Mouse (Mus musculus) hindbrain, postnatal 0 days (tissue): Measurements from ENCODE around the gene Cubn. TPM values are rescaled to one million over a fixed set of nuclear protein-coding genes. Genes with fewer than 3 reads are reported as not detected.

Source experiments
- ATAC-seq: fragments of 200-750 bp; cut with Nextera tagmentation; 2 replicates; pipeline ENCODE4 v1.8.0; 2017; ENCODE audit warnings: mild to moderate bottlenecking, moderate TSS enrichment, moderate library complexity
- DNase-seq: peaks from one replicate; pipeline ENCODE4 v3.0.0-alpha.2; 2015; ENCODE audit warnings: low spot score
- H3K27ac ChIP-seq: fragments of 300-500 bp; sonication (generic); 2 replicates; pipeline ENCODE4 v1.5.1; 2014; ENCODE audit warnings: mild to moderate bottlenecking
- H3K27me3 ChIP-seq: fragments of 300-500 bp; sonication (generic); 2 replicates; pipeline ENCODE4 v1.6.1; 2014; ENCODE audit warnings: low read length, mixed read lengths; ENCODE audit not compliant: insufficient read depth
- H3K36me3 ChIP-seq: fragments of 300-500 bp; sonication (generic); 2 replicates; pipeline ENCODE4 v1.6.1; 2014; ENCODE audit warnings: low read length, mixed read lengths; ENCODE audit not compliant: insufficient read depth
- H3K4me1 ChIP-seq: fragments of 300-500 bp; sonication (generic); 2 replicates; pipeline ENCODE4 v1.6.1; 2014; ENCODE audit warnings: antibody characterized with exemption, low read length, mixed read lengths; ENCODE audit not compliant: insufficient read depth
- H3K4me2 ChIP-seq: fragments of 300-500 bp; sonication (generic); 2 replicates; pipeline ENCODE4 v1.6.1; 2014; ENCODE audit warnings: low read depth, mild to moderate bottlenecking, low read length, moderate library complexity, mixed read lengths
- H3K4me3 ChIP-seq: fragments of 300-500 bp; sonication (generic); 2 replicates; pipeline ENCODE4 v1.5.1; 2014; ENCODE audit warnings: low read length
- H3K9ac ChIP-seq: fragments of 300-500 bp; sonication (generic); replicated peaks from 2 replicates; pipeline ENCODE4 v1.6.1; 2014; ENCODE audit warnings: mild to moderate bottlenecking, low read length, moderate library complexity, mixed read lengths
- H3K9me3 ChIP-seq: fragments of 300-500 bp; sonication (generic); 2 replicates; pipeline ENCODE4 v1.6.1; 2016; ENCODE audit warnings: low read length, mixed read lengths
- CTCF ChIP-seq: IDR thresholded peaks from 2 replicates; pipeline ENCODE4 v1.5.1; 2016; ENCODE audit warnings: antibody characterized with exemption, control low read depth, low read depth
- WGBS: fragments of 180-500 bp; shearing (Covaris S2); extraction: QIAGEN DNeasy Blood & Tissue Kit; methylation state at CpG from one replicate; pipeline ENCODE4 v1.1.7; 2014; 5-methylcytosine and 5-hydroxymethylcytosine counted together
- polyA plus RNA-seq: library from polyadenylated mRNA; unstranded; fragments of >200 nt; fragmentation: Nextera tagmentation; extraction: Ambion mirVana; gene quantifications from 2 replicates; pipeline ENCODE4 v1.2.1, GENCODE M21; 2015
- total RNA-seq: library from RNA; depleted of rRNA; stranded (reverse); fragments of >200 nt; gene quantifications from 2 replicates; pipeline ENCODE4 v1.2.3, GENCODE M21; 2014

Gene Cubn
- total and polyA plus RNA-seq, 2 experiments from 2014 or later: 0.41 to 1.6 TPM

DNA sequence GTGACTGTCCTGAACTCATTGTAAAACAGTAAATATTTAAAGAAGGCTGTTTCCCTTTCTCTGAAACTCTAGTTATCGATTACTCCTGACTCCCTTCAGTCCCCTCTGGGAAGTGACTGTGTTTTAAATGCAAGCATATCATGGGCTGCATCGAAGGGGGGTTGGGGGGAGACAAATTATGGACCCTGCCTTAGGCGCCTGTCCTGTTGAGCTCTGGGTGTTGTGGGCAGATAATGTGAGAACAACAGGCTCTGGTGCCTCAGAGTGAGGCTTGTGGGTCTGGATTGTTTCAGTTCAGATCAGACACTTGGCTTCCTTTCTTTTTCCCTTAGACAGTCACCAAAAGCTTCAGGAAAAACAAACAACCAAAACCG, 119.8 kb downstream of the Cubn start:
- DNase-seq: no peak
- Histone ChIP-seq H3K9ac (no peak overlapping the region), H3K27ac (peak overlapping the region; percentile 73), H3K27me3 (no peaks in the 10 kb centered on the region), H3K9me3 (no peaks in the 10 kb centered on the region), H3K4me2 (no peak overlapping the region), H3K4me1 (no peaks in the 10 kb centered on the region), H3K4me3 (no peak overlapping the region), H3K36me3 (no peaks in the 10 kb centered on the region)
- WGBS: 6% methylated on average over 4 of the region's 4 CpGs
- TF ChIP-seq CTCF: no peak
- ATAC-seq: 0 out of 2 replicates have a peak, but pooled peaks have one; percentile 22

GRCm38 (mm10) chr2:13371072-13371796, 120.4 kb downstream of the Cubn start:
- Histone ChIP-seq H3K36me3 (no peaks in the 10 kb centered on the region), H3K4me1 (no peaks in the 10 kb centered on the region), H3K9me3 (no peaks in the 10 kb centered on the region), H3K27me3 (no peaks in the 10 kb centered on the region), H3K27ac (peak overlapping the region; percentile 73), H3K4me2 (no peak overlapping the region), H3K9ac (no peak overlapping the region), H3K4me3 (no peak overlapping the region)
- no peak for TF ChIP-seq CTCF
- ATAC-seq (no peak), DNase-seq (no peak)
- WGBS: 61% methylated on average over 10 of the region's 10 CpGs

- Histone ChIP-seq H3K4me1 (no peaks in the 10 kb centered on the region), H3K27ac (no peak overlapping the region), H3K36me3 (no peaks in the 10 kb centered on the region), H3K4me3 (no peak overlapping the region), H3K9me3 (no peaks in the 10 kb centered on the region), H3K4me2 (no peak overlapping the region), H3K9ac (no peak overlapping the region), H3K27me3 (no peaks in the 10 kb centered on the region)
- 42% methylated on average over 2 of the region's 2 CpGs for WGBS
- no peak for DNase-seq
- no peak for TF ChIP-seq CTCF
- no peak for ATAC-seq
These were observed 121.1 kb downstream of the Cubn start for GRCm38 (mm10) chr2:13370556-13370955.

DNA sequence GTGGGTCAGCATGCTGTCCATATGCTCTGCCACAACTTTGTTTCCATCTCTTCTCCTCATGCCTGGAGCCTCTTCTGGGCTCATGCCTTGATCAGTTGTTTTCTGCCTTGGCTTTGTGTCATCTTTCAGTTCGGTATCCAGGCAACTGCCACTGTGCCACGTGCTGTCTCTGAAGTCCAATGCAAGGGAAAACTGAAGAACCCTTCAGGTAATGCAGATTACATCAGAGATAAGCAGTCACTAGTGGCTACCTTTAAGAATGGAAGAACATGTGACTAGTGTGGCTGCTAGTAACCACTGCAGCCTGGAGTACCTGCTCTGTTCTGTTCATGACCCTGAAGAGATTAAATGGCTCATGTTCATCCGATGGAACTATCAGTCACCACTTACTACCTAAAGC, 123.1 kb downstream of the Cubn start:
- WGBS: 46% methylated on average over 3 of the region's 3 CpGs
- TF ChIP-seq CTCF: no peak
- peak; percentile 21; the same call in 1 of the 2 replicates for ATAC-seq

GRCm38 (mm10) chr2:13357885-13358552, 133.6 kb downstream of the Cubn start:
- peak; percentile 86 for ATAC-seq
- Histone ChIP-seq H3K4me2 (peak overlapping the region; percentile 10), H3K27ac (peak overlapping the region; percentile 57; the same call in 1 of the 2 replicates), H3K9ac (no peak overlapping the region), H3K36me3 (no peaks in the 10 kb centered on the region), H3K4me3 (no peak overlapping the region), H3K4me1 (peaks cover 7% of the 10 kb centered on the region; the same call in 1 of the 2 replicates), H3K27me3 (no peaks in the 10 kb centered on the region), H3K9me3 (no peaks in the 10 kb centered on the region)
- peak; percentile 75 for DNase-seq
- 37% methylated on average over 7 of the region's 7 CpGs for WGBS
- TF ChIP-seq CTCF: no peak

More for the DNA sequence above, 123.1 kb downstream of the Cubn start:
- Histone ChIP-seq H3K27ac (no peak overlapping the region), H3K9ac (no peak overlapping the region), H3K4me1 (no peaks in the 10 kb centered on the region), H3K4me2 (no peak overlapping the region), H3K36me3 (no peaks in the 10 kb centered on the region), H3K27me3 (no peaks in the 10 kb centered on the region), H3K4me3 (no peak overlapping the region), H3K9me3 (no peaks in the 10 kb centered on the region)
- peak; percentile 27 for DNase-seq

DNA sequence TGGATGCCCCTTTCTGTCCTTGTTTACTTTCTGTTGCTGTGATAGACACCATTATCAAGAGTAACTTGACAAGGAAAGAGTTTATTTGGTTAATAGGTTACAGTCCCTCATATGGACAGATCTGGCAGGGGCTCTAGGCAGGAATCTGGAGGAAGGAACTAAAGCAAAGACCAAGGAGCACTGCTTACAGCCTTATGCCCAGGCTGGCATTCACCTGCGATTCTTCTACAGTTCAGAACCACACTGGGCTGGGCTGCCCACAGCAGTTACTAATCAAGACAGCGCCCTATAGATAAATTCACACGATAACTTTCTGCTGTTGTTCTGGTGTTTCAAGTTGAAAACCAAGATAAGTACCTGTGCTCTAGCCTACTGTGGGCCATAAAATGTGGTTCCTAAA, 138.8 kb downstream of the Cubn start:
- no peak overlapping the region for H3K27ac ChIP-seq
- ATAC-seq: no peak
- no peak for DNase-seq
- H3K9me3 ChIP-seq: no peaks in the 10 kb centered on the region
- no peaks in the 10 kb centered on the region for H3K36me3 ChIP-seq
- H3K27me3 ChIP-seq: no peaks in the 10 kb centered on the region
- no peak for TF ChIP-seq CTCF
- WGBS: 96% methylated on average over 3 of the region's 3 CpGs
- no peaks in the 10 kb centered on the region for H3K4me1 ChIP-seq
- H3K4me2 ChIP-seq: no peak overlapping the region
- H3K9ac ChIP-seq: no peak overlapping the region
- H3K4me3 ChIP-seq: no peak overlapping the region
